Mouse (Mus musculus) limb, embryonic 13.5 days (tissue): ENCODE data around the gene Nfyc. TPM values are rescaled to one million over a fixed set of nuclear protein-coding genes. Genes with fewer than 3 reads are reported as not detected.

Experiments used
- ATAC-seq: fragments of 200-750 bp; cut with Nextera tagmentation; 2 replicates; pipeline ENCODE4 v1.8.0; 2017; ENCODE audit warnings: low read depth, moderate number of reproducible peaks, moderate TSS enrichment; ENCODE audit not compliant: low FRiP score
- H3K27ac ChIP-seq: fragments of 300-500 bp; sonication (generic); 2 replicates; pipeline ENCODE4 v1.5.1; 2015; ENCODE audit warnings: inconsistent platforms, mild to moderate bottlenecking, moderate library complexity
- H3K27me3 ChIP-seq: fragments of 300-500 bp; sonication (generic); 2 replicates; pipeline ENCODE4 v1.6.1; 2015; ENCODE audit warnings: mild to moderate bottlenecking, inconsistent platforms
- H3K36me3 ChIP-seq: fragments of 300-500 bp; sonication (generic); 2 replicates; pipeline ENCODE4 v1.6.1; 2015; ENCODE audit warnings: inconsistent platforms, mild to moderate bottlenecking, moderate library complexity
- H3K4me1 ChIP-seq: fragments of 300-500 bp; sonication (generic); 2 replicates; pipeline ENCODE4 v1.6.1; 2015; ENCODE audit warnings: inconsistent platforms
- H3K4me2 ChIP-seq: fragments of 300-500 bp; sonication (generic); replicated peaks from 2 replicates; pipeline ENCODE4 v1.6.1; 2015; ENCODE audit warnings: inconsistent platforms, mild to moderate bottlenecking, moderate library complexity
- H3K4me3 ChIP-seq: fragments of 300-500 bp; sonication (generic); 2 replicates; pipeline ENCODE4 v1.5.1; 2015; ENCODE audit warnings: moderate library complexity, mild to moderate bottlenecking, inconsistent platforms
- H3K9ac ChIP-seq: fragments of 300-500 bp; sonication (generic); 2 replicates; pipeline ENCODE4 v1.6.1; 2015; ENCODE audit warnings: mild to moderate bottlenecking, inconsistent platforms
- H3K9me3 ChIP-seq: fragments of 300-500 bp; sonication (generic); 2 replicates; pipeline ENCODE4 v1.6.1; 2016; ENCODE audit warnings: inconsistent platforms
- WGBS: fragments of 180-500 bp; shearing (Covaris S2); methylation state at CpG from one replicate; pipeline ENCODE4 v1.1.7; 2015; 5-methylcytosine and 5-hydroxymethylcytosine counted together
- polyA plus RNA-seq: library from polyadenylated mRNA; unstranded; fragments of >200 nt; fragmentation: Nextera tagmentation; extraction: Ambion mirVana; gene quantifications from 2 replicates; pipeline ENCODE4 v1.2.1, GENCODE M21; 2015

Nfyc gene
- polyA plus RNA-seq, 1 experiment from 2014 or later = 109 TPM

DNA sequence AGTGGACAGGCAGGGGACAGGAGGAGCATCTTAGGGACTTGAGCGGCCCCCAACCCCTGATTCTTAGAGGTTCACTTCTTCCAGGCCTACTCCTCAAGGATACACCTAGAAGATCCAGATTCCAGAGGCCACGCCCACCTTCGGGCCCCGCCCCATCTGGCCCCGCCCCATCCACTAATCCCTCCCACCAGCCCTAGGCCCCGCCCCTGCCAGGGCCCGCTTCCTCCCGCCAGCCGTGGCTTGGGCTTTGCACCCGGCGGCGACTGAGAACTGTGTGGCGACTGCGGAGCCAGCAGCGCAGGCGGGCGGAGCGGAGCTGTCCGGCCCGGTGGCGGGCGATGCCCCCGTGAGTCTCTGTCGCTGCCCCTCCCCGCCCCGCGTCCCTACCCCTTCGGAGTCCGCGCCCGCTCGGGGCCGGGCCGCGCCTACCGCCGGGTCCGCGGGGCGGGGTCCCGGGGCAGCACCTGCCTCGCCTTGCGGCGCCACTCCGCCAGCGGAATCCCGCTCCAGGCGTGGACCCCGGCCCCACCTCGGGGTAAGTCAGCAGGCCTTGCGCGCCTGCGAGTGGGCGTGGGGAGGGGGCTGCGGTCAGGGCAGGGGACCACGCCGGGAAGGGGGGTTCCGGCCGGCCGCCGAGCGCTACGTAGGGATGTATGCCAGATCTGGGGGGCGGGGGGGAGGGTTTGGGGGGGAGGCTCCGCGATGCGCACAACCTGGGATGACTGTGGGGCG lies 23.4 kb upstream of the Nfyc start, which contains the start of gene Rims3:
TSS of gene Rims3 (plus strand) at position 229 of the 732 bp plus-strand sequence.
- no peaks in the 10 kb centered on the region for H3K36me3 ChIP-seq
- peaks cover 5% of the 10 kb centered on the region for H3K9me3 ChIP-seq
- peak within 1 kb of the TSS; percentile 88 for H3K4me2 ChIP-seq
- ATAC-seq = peak; percentile 71
- no peak within 1 kb of the TSS for H3K27ac ChIP-seq
- peak within 1 kb of the TSS; percentile 56 for H3K4me3 ChIP-seq
- H3K4me1 ChIP-seq = 0 out of 2 replicates have a peak, but pooled peaks cover 4% of the 10 kb centered on the region
- under 1% methylated on average over 66 of the region's 68 CpGs for WGBS
- peaks cover 70% of the 10 kb centered on the region for H3K27me3 ChIP-seq
- H3K9ac ChIP-seq = peak within 1 kb of the TSS; percentile 53

DNA sequence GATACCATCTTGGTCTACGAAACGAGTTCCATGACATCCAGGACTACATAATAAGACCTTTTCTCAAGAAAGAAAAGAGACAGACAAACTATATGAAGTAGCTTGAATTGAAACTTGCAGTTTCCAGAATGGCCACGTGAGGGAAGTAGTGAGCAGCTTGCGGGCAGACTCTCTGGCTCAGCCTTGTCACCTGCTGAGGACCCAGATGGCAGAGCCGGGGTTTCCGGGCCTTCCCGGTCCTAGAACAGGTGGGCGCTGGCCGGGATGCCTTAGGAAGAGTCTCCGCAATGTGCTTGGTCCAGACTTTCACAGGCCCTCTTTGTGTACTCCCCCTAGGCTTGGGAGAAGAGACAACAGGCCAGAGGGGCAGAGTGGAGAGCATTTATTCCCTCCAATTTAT lies 19.6 kb upstream of the Nfyc start:
- no peak for ATAC-seq
- Histone ChIP-seq H3K27ac (no peak overlapping the region), H3K9ac (no peak overlapping the region), H3K4me1 (0 out of 2 replicates have a peak, but pooled peaks cover 4% of the 10 kb centered on the region), H3K4me3 (no peak overlapping the region), H3K9me3 (peaks cover 5% of the 10 kb centered on the region), H3K27me3 (peaks cover 60% of the 10 kb centered on the region), H3K36me3 (no peaks in the 10 kb centered on the region), H3K4me2 (no peak overlapping the region)
- 3% methylated on average over 10 of the region's 10 CpGs for WGBS

GRCm38 (mm10) chr4:120849451-120849850 lies 18.1 kb upstream of the Nfyc start:
- no peak overlapping the region for H3K9ac ChIP-seq
- ATAC-seq = no peak
- peaks cover 56% of the 10 kb centered on the region for H3K27me3 ChIP-seq
- 58% methylated on average over 11 of the region's 11 CpGs for WGBS
- H3K4me2 ChIP-seq = no peak overlapping the region
- no peaks in the 10 kb centered on the region for H3K36me3 ChIP-seq
- H3K9me3 ChIP-seq = peaks cover 5% of the 10 kb centered on the region
- no peak overlapping the region for H3K27ac ChIP-seq
- no peak overlapping the region for H3K4me3 ChIP-seq
- H3K4me1 ChIP-seq = no peaks in the 10 kb centered on the region

- Histone ChIP-seq H3K36me3 (no peaks in the 10 kb centered on the region), H3K27ac (no peak overlapping the region), H3K4me1 (no peaks in the 10 kb centered on the region), H3K4me3 (no peak overlapping the region), H3K9me3 (peaks cover 2% of the 10 kb centered on the region), H3K9ac (no peak overlapping the region), H3K27me3 (peaks cover 55% of the 10 kb centered on the region), H3K4me2 (no peak overlapping the region)
- no peak for ATAC-seq
- 83% methylated on average over 6 of the region's 6 CpGs for WGBS
Measured at GRCm38 (mm10) chr4:120848909-120849308, 17.5 kb upstream of the Nfyc start.

DNA sequence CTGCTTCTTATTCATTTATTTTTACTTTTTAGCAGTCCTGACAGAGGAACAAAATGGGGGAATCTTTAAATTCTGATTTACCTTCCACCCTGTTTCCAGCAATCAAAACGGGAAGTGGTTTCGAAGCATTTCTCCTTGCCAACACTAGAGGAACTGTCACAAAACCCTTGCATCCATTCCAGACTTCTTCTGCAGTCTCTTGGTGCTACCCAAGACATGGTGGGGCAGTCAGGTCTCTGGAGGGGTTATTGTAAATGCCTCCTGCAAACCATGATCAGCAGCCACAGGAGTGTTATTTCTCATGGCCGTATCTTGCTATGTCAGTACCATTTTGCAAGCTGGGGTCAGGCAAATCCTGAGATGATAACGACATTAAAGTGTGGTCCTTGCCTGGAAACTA lies 13.7 kb upstream of the Nfyc start:
- Histone ChIP-seq H3K4me3 (no peak overlapping the region), H3K4me1 (no peaks in the 10 kb centered on the region), H3K36me3 (no peaks in the 10 kb centered on the region), H3K27me3 (peaks cover 36% of the 10 kb centered on the region), H3K27ac (no peak overlapping the region), H3K9me3 (no peaks in the 10 kb centered on the region), H3K9ac (no peak overlapping the region), H3K4me2 (no peak overlapping the region)
- WGBS = 68% methylated on average over 4 of the region's 4 CpGs
- no peak for ATAC-seq

DNA sequence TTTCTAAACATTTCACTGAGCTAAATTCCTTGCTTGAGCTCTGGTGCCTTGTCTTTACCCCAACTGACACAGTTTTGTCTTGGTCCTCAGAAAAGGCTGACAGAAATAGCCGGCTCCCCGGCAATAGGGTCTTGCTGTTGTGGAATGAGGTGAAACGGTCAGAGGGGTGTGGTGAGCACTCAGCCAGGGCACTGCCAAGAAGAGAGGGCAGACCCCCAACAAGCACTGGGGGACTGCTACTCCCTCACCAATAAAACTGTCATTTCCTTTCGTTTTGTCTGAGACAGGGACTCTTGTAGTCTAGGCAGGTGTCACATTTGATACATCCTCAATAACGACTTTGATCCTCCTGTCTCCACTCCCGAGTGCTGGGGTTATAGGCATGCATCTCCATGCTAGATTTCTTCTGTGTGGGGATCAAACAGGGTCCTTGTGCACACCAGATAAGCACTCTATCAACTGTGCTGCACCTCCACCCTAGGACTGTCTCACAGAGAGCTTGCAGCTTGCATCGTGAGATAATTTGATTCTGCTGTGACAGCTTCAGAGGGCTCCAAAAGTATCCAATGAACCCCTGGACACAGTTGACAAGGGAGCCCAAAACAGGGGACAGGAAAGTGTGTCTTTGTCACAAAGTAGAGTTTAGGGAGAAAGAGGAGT lies 13.2 kb upstream of the Nfyc start:
- Histone ChIP-seq H3K9ac (no peak overlapping the region), H3K27me3 (peaks cover 36% of the 10 kb centered on the region), H3K4me2 (no peak overlapping the region), H3K4me1 (no peaks in the 10 kb centered on the region), H3K4me3 (no peak overlapping the region), H3K36me3 (no peaks in the 10 kb centered on the region), H3K27ac (no peak overlapping the region), H3K9me3 (no peaks in the 10 kb centered on the region)
- no peak for ATAC-seq
- 28% methylated on average over 7 of the region's 7 CpGs for WGBS

GRCm38 (mm10) chr4:120841342-120841741 lies 10.0 kb upstream of the Nfyc start:
- no peaks in the 10 kb centered on the region for H3K36me3 ChIP-seq
- no peak overlapping the region for H3K27ac ChIP-seq
- 80% methylated on average over 3 of the region's 3 CpGs for WGBS
- H3K4me3 ChIP-seq = no peak overlapping the region
- ATAC-seq = no peak
- peaks cover 25% of the 10 kb centered on the region for H3K27me3 ChIP-seq
- H3K9me3 ChIP-seq = no peaks in the 10 kb centered on the region
- no peak overlapping the region for H3K4me2 ChIP-seq
- H3K4me1 ChIP-seq = no peaks in the 10 kb centered on the region
- H3K9ac ChIP-seq = no peak overlapping the region

GRCm38 (mm10) chr4:120830767-120831166 lies 605 bp downstream of the Nfyc start:
- no peak for ATAC-seq

GRCm38 (mm10) chr4:120826418-120826817 lies 5.0 kb downstream of the Nfyc start:
- WGBS = 94% methylated on average over 6 of the region's 6 CpGs
- no peak for ATAC-seq
- H3K27ac ChIP-seq = peak overlapping the region; percentile 28; the same call in 1 of the 2 replicates

More at GRCm38 (mm10) chr4:120830767-120831166, 605 bp downstream of the Nfyc start:
- Histone ChIP-seq H3K4me2 (no peak overlapping the region), H3K4me1 (no peaks in the 10 kb centered on the region), H3K27me3 (no peaks in the 10 kb centered on the region), H3K9me3 (no peaks in the 10 kb centered on the region), H3K27ac (no peak overlapping the region), H3K36me3 (no peaks in the 10 kb centered on the region), H3K4me3 (no peak overlapping the region), H3K9ac (0 out of 2 replicates have a peak overlapping the region, but pooled peaks have one; percentile 39)
- 50% methylated on average over 5 of the region's 5 CpGs for WGBS

DNA sequence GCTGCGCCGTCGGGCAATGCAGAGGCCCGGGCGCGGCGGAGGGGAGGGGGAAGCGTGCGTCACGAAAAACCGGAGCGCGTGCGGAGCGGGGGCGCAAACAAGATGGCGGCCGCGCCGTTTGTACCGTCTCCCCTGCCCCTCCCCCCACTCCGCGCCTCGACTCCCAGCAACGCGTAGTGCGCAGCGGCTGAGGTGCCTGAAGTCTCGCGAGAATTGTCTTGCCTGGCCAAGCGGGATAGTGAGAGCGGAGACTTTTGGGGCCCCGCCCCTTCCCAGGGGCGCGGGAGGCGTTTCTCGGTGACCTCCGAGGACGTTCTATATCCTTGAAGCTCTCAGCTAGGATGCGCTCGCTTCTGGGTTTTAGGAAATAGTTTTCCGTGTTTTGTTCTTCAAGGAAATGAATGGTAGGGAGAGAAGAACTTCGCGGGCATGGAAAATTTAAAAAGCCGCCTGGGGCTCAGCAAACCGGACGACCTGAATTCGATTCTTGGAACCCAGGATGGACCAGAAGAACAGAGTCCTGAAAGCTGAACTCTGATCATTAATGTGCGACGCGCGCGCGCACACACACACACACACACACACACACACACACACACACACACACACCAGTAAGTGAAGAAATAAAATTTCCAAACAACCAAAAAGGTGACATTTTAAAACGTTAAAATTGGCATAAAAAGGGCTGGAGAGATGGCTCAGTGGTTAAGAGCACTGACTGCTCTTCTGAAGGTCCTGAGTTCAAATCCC lies 5.6 kb downstream of the Nfyc start:
- ATAC-seq = peak; percentile 96
- H3K9me3 ChIP-seq = no peaks in the 10 kb centered on the region
- H3K4me3 ChIP-seq = peak overlapping the region; percentile 72
- peaks cover 22% of the 10 kb centered on the region for H3K4me1 ChIP-seq
- peak overlapping the region; percentile 98 for H3K9ac ChIP-seq
- peak overlapping the region; percentile 99 for H3K27ac ChIP-seq
- no peaks in the 10 kb centered on the region for H3K36me3 ChIP-seq
- H3K27me3 ChIP-seq = no peaks in the 10 kb centered on the region
- under 1% methylated on average over 51 of the region's 55 CpGs for WGBS
- peak overlapping the region; percentile 81 for H3K4me2 ChIP-seq

More at GRCm38 (mm10) chr4:120826418-120826817, 5.0 kb downstream of the Nfyc start:
- peak overlapping the region; percentile 81 for H3K4me2 ChIP-seq
- H3K4me1 ChIP-seq = peaks cover 22% of the 10 kb centered on the region
- H3K4me3 ChIP-seq = peak overlapping the region; percentile 72
- H3K36me3 ChIP-seq = no peaks in the 10 kb centered on the region
- H3K9ac ChIP-seq = no peak overlapping the region
- H3K27me3 ChIP-seq = no peaks in the 10 kb centered on the region
- H3K9me3 ChIP-seq = no peaks in the 10 kb centered on the region

GRCm38 (mm10) chr4:120825100-120825553 lies 6.2 kb downstream of the Nfyc start:
- WGBS = 0% methylated on average over 52 of the region's 53 CpGs
- H3K27ac ChIP-seq = peak overlapping the region; percentile 99
- peak overlapping the region; percentile 98 for H3K9ac ChIP-seq
- no peaks in the 10 kb centered on the region for H3K27me3 ChIP-seq
- H3K9me3 ChIP-seq = no peaks in the 10 kb centered on the region
- H3K4me3 ChIP-seq = peak overlapping the region; percentile 72
- peak; percentile 95 for ATAC-seq
- no peaks in the 10 kb centered on the region for H3K36me3 ChIP-seq
- peak overlapping the region; percentile 81 for H3K4me2 ChIP-seq
- H3K4me1 ChIP-seq = peaks cover 22% of the 10 kb centered on the region
